Mouse (Mus musculus): ENCODE measurements around the gene Masp1.

The Masp1 gene

DNA sequence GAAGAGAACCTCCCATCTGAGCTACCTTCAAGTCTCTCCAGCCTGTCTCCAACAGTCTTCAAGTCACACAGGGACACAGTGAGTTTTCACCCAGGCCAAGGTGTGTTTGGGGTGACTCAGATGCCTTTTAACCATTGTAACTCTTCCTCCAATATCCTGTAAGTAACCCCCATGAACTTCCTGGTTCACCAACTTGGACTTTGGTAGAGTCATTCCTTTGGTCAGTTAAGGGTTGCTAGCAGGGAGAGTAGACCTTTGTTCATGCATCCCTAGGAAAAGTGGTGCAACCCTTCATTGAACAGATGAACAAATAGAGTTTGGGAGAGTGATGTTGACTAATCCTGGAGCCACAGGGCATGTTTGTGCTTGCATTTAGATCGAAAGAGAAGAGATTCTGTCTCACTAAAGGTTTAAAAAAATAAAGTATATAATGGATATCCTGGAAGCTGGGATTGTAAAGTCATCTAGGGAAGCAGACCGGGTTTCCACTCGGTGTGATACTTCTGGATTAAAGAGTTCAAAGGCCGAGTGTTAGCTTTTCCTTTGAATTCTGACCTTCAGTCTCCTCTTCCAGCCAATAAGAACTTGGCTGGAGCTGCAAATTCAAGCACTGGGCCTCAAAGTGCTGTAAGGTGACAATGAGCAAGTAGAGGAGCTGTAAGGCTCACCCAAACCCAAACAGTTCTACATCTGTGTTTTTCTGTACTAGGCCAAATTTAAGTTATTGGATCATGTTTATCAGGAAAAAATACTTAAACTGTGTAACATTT is 9.3 kb downstream of the Masp1 start:
- DNase-seq = no peak

DNA sequence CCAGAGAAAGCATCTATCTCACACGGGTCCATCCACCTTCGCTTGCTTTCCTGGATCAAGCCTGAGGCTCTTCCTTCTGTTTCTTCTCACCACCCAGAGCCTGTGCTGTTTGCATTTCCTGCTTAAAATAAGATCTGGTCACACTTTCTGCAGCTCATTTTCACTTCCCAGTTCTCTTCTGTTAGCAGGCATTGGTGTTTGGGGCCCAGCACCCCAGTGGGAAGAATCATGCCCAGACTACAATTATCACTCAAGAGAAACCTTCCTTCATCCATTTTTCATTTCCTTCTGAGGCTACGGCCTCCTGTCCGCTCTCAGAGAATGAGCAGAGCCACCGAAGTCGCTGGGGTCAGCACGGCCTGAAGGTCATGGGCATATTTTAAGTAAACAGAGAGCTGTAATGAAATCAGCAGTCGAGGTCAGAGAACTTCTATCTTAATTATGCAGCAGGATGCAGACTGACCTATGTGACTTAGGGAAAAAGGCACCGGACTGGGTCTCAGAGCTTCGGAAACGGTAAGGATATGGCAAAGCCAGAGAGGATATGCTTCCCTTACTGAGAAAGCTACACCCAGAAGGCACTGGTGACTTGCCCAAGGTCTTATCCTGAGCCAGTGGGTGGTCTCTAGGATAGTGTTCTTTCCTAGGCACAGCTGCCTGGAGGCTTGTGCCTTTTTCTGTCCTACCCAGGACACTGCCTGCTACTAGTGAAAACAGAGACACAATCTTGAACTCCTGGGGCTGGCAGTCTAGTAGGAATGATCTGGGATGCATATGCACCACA is 14.5 kb downstream of the Masp1 start:
- DNase-seq = no peak

DNA sequence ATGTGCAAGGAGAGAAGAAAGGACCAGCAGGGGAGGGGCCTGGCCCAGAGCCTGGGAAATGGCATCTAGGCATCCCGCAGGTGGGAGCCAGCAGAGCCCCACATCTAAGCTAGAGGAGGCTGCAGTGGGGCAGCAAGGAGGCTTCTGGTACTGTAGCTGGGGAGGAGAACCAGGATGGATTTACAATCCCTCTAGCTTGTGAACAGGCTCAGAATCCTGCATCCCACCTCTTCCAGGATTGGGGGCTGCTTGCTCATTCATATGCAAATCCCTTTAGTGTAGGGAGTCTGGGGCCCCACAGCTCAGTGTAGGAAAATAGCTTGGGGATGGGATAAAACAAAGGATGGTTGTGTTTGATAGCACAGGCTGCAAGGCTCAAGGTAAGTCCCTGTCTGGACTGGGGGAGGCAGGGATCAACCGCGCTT is 16.3 kb downstream of the Masp1 start:
- DNase-seq = peak in 1 of 2 experiments; percentile 40

- DNase-seq = no peak
Measured at GRCm38 (mm10) chr16:23503351-23503750, 17.3 kb downstream of the Masp1 start.

- DNase-seq = no peak
Measured at GRCm38 (mm10) chr16:23502478-23502877, 18.1 kb downstream of the Masp1 start.

GRCm38 (mm10) chr16:23501288-23501687 is 19.3 kb downstream of the Masp1 start:
- no peak for DNase-seq

DNA sequence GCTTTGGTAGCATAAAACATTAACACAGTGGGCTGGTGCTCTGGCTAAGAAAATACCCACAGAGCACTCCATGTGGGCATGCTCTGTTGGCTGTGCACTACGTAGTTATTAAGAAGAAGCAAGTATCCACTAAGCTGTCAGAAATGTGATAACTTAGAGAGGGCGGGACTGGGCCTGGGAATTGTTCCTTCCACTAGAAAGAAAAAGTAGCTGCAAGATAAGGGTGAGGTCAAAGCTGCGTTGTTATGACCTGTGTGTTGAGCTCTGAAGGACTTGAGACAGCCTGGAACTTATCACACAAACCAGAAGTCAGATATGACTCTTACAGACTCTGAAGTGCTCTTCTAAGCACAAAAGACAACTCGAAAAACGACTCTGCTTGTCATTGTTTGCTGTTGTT is 20.1 kb downstream of the Masp1 start:
- no peak for DNase-seq

- DNase-seq = no peak
Measured at GRCm38 (mm10) chr16:23498691-23499131, 21.9 kb downstream of the Masp1 start.

GRCm38 (mm10) chr16:23497881-23498280 is 22.7 kb downstream of the Masp1 start:
- DNase-seq = no peak

DNA sequence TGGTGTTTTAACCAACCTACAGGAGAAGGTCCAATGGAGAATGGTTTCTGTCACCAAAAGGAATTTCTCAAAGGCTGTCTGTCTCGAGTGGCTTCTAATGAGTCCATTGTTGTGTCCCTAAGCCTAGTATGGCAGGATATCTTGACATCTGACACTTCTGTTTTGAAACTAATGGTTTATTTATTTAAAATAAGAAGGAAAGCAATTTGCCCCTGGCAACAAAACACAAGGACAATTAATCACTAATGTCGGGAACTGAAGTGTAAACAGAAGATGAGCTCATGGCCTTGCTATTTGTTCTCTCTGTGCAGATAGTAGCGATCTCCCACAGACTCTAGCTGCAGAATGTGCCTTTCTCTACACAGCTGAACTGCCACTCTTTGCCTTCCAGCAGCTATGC is 23.2 kb downstream of the Masp1 start:
- DNase-seq = no peak

DNA sequence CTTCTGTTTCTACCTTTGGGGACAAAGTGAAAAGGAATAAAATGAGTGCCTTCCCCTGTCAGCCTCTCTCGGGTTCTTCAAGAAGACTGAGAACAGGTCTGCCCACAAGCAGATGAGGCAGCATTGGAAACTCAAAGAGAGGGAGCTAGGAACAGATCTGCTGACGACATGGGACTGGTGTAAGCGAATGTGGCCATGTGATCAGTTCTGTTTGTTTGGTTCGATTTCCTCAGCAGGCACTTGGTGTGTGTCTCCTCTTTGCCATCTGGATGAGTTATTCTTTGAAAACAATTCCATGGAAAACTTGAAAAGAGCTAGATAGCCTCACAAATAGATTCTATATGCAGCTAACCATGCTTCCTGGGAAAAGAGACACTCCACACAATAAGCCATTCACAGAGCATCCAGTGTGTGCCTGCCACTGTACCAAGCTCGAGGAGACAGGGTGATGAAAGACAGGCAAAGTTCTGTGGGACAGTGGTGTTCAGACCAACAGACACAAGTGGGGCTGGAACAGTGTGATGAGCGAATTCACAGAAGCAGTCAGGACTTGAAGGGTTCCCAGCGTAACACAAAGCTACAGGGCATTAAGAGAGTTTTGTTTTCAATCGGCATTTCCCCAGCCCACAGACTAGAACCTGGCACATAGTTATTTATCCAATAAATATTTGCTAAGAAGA is 24.2 kb downstream of the Masp1 start:
- no peak for DNase-seq

DNA sequence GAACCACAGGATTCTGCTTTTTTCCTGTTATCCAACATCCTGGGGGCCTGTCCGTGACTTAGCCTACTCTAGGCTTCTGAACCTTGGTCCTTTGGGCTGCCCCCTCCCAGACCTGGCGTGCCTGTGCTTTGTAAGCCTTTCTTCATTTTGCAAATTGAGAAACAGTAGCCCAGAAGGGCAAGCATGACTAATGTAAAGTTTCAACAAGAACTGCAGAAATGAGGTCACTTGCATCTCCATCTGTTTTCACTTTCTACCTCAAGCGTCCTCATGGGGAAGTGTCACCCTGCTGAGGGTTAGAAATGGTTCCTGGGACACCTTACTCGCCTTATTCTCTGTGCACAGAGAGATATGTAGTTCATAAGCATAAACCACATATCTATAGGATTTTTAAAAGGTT is 27.8 kb downstream of the Masp1 start:
- DNase-seq = no peak

DNA sequence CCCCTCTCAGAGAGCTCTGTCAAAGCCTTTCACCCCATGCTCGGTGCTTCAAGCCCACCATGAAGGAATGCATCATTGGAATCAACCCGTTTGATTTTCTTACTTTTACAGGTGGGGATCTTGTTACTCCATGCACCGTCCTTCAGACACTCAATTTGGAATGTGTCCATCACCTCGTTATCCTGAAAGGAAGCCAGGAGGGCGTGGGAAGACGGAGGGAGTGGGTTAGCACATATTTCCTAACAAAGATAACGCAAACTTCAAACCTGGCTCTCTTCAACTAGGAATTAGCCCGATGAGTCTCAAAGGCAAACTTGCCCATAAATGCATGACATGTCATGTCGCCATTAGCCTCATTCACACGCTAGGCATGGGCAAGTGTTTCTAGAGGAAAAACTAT is 37.3 kb downstream of the Masp1 start:
- DNase-seq = no peak

GRCm38 (mm10) chr16:23482846-23483245 is 37.8 kb downstream of the Masp1 start:
- DNase-seq = no peak

- DNase-seq = no peak
Measured at GRCm38 (mm10) chr16:23482218-23482617, 38.4 kb downstream of the Masp1 start.

GRCm38 (mm10) chr16:23479872-23480603 is 40.6 kb downstream of the Masp1 start:
- DNase-seq = no peak

- DNase-seq = no peak
Measured at GRCm38 (mm10) chr16:23476598-23476997, 44.0 kb downstream of the Masp1 start.

DNA sequence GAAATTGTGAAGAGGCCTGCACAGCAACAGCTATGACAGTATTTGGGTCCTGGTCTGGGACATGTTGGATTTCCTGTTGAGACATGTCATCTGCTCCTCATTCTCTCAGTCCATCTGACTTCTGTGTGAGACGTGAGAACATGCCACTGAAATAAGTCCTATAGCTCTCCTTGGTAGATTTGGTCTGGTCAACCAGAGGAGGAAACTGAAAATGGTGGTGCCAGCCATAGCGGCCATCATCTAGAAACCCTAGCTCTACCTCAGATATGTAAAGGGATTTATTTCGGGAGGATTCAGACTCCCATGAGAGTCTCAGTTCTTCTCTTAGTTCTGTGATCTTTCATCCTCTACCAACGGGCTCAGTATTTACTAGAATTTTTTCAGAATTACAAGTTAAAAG is 45.0 kb downstream of the Masp1 start:
- no peak for DNase-seq

DNA sequence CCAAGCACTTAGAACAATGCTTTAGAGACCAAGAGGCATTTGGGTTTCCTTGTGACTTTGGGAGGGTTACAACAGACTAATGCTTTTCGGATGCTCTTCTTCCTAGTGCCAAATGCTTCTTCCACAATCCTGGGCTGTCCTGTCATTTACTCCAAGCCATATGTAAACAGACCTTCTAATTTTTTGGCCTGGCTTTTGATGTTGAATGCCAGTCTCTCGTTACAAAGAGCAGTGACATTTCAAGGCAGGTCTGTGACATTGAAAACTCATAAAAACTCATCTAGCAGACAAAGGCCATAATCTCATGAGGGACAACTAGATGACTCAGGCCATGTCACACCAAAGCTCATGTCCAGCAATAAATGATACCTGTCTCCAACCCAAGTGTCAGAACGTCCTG is 48.6 kb downstream of the Masp1 start:
- DNase-seq = no peak

DNA sequence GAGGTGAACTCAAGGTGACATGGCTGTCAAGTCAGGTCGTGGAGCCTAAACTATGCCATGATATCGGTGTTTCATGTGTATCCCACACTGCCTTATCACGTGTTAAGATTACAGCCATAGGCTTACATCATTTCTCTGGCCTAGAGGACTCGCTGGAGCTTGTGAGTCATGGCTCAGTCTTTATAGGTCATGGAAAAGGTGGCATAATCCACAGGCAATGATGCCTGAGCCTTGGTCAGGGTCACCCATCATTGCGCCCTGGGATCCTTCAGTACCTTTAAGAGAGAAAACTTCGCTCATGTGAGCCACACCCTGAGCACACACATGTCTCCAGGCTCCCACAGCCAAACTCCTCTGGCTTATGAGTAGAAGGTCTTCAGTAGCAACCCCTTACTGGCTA is 49.1 kb downstream of the Masp1 start:
- DNase-seq = no peak

DNA sequence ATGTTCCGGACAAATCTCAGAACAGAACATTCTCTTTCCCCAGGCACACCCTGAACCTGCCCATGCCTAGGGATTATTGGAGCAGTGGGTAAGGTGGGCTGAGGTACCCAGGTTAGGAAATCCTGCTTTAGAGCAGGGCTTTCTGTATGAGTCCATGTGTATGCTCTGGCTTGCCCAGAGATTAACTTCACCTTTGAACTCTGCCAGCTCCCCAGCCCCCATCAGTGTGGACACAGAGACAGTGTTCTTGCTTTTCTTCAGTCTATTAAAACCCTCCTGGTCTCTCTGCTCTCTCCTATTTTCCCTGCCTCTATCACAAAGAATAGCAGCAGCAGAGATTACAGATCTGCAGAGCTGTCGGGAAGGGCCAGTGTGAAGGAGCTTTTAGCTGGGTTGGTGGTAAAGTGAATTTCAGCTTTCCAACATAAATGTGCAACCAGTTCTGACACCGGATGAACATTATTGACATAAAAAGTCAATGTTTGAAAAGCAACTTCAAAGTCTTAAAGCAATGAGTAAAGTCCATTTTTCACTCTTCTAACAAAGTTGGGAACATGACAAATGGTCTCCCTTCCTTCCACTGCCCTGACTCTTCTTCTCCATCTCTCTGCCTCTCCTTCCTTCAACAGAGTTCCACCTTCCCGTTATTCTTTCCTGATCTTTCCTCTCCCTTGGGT is 56.8 kb downstream of the Masp1 start:
- no peak for DNase-seq

DNA sequence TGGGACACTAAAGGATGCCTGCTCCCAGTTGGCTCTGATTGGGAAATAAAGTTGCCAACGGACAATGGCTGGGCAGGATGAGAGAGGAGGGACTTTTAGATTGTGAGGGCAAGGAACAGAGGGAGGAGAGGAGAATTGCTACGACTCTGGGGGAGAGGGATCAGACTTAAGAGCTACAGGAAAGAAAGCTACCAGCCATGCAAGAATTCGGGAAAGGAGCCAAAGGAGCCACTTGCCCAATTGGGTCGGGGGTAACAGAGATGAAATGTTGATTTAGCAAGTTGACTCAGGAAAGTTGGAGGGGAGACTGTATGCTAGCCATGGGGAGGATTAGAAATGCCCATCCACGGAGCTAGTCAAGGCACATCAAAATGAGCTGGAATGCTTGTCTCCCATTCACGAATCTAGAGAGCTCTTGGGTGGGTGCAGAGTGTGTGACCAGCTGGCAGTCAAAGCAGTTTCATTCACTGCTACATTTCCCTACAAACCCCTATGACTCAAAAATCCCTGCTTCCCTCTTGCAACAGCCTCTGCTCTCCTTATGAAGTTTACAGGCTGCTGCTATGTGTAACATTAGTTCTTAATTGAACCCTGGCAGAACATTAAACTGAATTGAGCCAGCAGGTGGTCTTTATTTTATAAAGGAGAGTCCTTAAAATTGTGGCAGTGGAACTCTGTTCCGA is 61.6 kb downstream of the Masp1 start:
- no peak for DNase-seq
